Mouse (Mus musculus) hindbrain, embryonic 15.5 days (tissue): ENCODE data around the gene H2-K1. TPM values are rescaled to one million over a fixed set of nuclear protein-coding genes. Genes with fewer than 3 reads are reported as not detected.

Experiments
- ATAC-seq: fragments of 200-750 bp; cut with Nextera tagmentation; 2 replicates; pipeline ENCODE4 v1.8.0; 2017; ENCODE audit warnings: low read depth, moderate number of reproducible peaks, moderate TSS enrichment; ENCODE audit not compliant: low FRiP score
- H3K27ac ChIP-seq: fragments of 300-500 bp; sonication (generic); replicated peaks from 2 replicates; pipeline ENCODE4 v1.5.1; 2015; ENCODE audit warnings: mild to moderate bottlenecking, inconsistent platforms
- H3K27me3 ChIP-seq: fragments of 300-500 bp; sonication (generic); 2 replicates; pipeline ENCODE4 v1.6.1; 2015; ENCODE audit warnings: control low read depth, inconsistent platforms
- H3K36me3 ChIP-seq: fragments of 300-500 bp; sonication (generic); 2 replicates; pipeline ENCODE4 v1.6.1; 2015; ENCODE audit warnings: control low read depth, inconsistent platforms
- H3K4me1 ChIP-seq: fragments of 300-500 bp; sonication (generic); replicated peaks from 2 replicates; pipeline ENCODE4 v1.6.1; 2015; ENCODE audit warnings: control low read depth, inconsistent platforms
- H3K4me2 ChIP-seq: fragments of 300-500 bp; sonication (generic); 2 replicates; pipeline ENCODE4 v1.6.1; 2015; ENCODE audit warnings: moderate library complexity, mild to moderate bottlenecking, inconsistent platforms
- H3K4me3 ChIP-seq: fragments of 300-500 bp; sonication (generic); 2 replicates; pipeline ENCODE4 v1.5.1; 2015; ENCODE audit warnings: mild to moderate bottlenecking, inconsistent platforms
- H3K9ac ChIP-seq: fragments of 300-500 bp; sonication (generic); 2 replicates; pipeline ENCODE4 v1.6.1; 2015; ENCODE audit warnings: inconsistent platforms
- H3K9me3 ChIP-seq: fragments of 300-500 bp; sonication (generic); 2 replicates; pipeline ENCODE4 v1.6.1; 2016; ENCODE audit warnings: control low read depth, inconsistent platforms
- WGBS: fragments of 180-500 bp; shearing (Covaris S2); methylation state at CpG from one replicate; pipeline ENCODE4 v1.1.7; 2015; 5-methylcytosine and 5-hydroxymethylcytosine counted together
- microRNA counts: library from miRNA; unstranded; fragments of <30 nt; microRNA quantifications from one replicate; lab custom pipeline; 2016
- microRNA-seq: library from miRNA; unstranded; fragments of <30 nt; microRNA quantifications from one replicate; pipeline ENCODE4, GENCODE M21; 2016
- polyA plus RNA-seq: library from polyadenylated mRNA; unstranded; fragments of >200 nt; fragmentation: Nextera tagmentation; extraction: Ambion mirVana; gene quantifications from 2 replicates; pipeline ENCODE4 v1.2.1, GENCODE M21; 2015

H2-K1 gene
- polyA plus RNA-seq, 1 experiment from 2014 or later = 19.5 TPM

DNA sequence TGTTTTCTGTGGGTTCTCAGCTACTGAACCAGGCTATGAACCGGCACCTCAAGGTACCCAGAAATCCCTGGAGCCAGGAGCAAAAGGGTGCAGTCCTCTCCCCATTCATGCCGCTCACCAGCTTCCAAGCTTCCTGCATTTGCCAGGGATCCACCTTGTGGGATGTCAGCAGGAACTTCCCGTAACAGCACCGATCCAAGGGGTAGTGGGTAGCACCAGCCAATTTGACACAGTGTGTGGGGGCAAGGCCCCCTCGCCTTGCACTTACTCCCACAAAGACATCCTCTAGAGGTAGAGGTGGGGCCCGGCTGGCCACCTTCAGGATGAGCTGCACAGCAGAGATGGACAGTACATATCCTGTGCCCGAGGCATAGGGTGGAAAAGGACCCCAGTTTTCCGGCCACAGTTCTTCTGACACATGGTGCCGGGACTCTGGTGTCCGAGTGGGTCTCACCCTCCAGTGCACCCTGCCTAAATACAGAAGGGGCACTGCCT lies 50.0 kb downstream of the H2-K1 start:
- Histone ChIP-seq H3K4me3 (peak overlapping the region; percentile 49), H3K27me3 (no peaks in the 10 kb centered on the region), H3K4me1 (peaks cover 61% of the 10 kb centered on the region), H3K9me3 (no peaks in the 10 kb centered on the region), H3K27ac (peak overlapping the region; percentile 91), H3K36me3 (peaks cover 51% of the 10 kb centered on the region), H3K9ac (peak overlapping the region; percentile 61), H3K4me2 (peak overlapping the region; percentile 83)
- ATAC-seq = no peak; the same call in 1 of the 2 replicates
- WGBS = 78% methylated on average over 10 of the region's 10 CpGs

DNA sequence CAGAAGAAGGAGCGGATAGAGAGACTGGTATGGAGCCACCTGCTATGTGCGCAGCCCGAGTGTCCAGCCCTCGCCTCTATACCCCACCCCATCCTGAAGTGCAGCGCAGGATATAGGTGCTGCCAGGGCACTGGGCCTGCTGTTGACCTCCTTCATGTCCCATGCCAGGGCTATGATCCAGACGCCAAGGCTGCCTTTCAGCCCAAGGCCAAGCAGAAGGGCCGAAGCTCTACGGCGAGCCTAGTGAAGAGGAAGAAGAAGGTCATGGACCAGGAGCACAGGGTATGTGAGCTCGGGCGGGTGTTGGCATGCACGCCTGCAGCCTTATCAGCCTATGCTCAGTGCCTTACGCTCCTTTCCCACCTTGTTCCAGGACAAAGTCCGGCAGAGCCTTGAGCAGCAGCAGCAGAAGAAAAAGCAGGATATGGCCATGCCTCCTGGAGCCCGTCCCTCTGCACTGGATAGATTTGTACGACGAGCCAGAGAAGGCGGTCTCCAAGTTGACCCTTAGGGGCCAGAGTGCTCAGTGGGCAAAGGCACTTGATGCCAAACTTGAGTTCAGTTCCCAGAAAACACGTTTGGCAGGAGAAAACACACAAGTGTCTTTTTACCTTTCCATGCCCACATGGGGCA lies 51.1 kb downstream of the H2-K1 start:
- Histone ChIP-seq H3K27me3 (no peaks in the 10 kb centered on the region), H3K4me2 (no peak overlapping the region), H3K9me3 (no peaks in the 10 kb centered on the region), H3K4me3 (no peak overlapping the region; the same call in 1 of the 2 replicates), H3K9ac (no peak overlapping the region), H3K36me3 (peaks cover 58% of the 10 kb centered on the region), H3K27ac (no peak overlapping the region), H3K4me1 (peaks cover 52% of the 10 kb centered on the region)
- ATAC-seq = no peak
- WGBS = 91% methylated on average over 19 of the region's 19 CpGs

DNA sequence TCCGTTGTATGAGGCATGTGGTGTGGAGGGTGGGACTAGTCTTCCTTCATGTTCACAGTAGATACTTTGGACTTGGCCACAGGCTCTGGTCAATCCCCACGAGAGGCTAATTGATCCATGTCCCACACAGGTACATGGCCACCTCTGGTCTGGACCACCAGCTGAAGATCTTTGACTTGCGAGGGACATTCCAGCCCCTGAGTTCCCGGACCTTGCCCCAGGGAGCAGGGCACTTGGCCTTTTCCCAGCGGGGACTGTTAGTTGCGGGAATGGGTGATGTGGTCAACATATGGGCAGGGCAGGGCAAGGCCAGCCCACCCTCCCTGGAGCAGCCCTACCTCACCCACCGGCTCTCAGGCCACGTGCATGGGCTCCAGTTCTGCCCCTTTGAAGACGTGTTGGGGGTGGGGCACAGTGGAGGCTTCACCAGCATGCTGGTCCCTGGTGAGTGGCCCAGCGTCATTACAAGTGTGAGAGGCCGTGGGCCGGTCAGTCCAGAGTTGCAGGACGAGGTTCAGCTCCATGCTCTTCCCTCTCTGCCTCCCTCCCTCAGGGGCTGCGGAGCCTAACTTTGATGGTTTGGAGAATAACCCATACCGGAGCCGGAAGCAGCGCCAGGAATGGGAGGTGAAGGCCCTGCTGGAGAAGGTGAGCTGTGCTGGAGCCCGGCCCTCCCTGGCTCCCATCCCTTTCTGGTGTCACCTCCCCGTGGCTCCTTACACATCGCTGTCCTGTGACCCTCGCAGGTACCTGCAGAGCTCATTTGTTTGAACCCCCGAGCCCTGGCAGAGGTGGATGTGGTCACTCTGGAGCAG lies 51.9 kb downstream of the H2-K1 start:
- H3K9me3 ChIP-seq = no peaks in the 10 kb centered on the region
- H3K4me3 ChIP-seq = no peak overlapping the region
- H3K9ac ChIP-seq = no peak overlapping the region
- H3K4me1 ChIP-seq = peaks cover 45% of the 10 kb centered on the region
- WGBS = 88% methylated on average over 22 of the region's 22 CpGs
- H3K27me3 ChIP-seq = no peaks in the 10 kb centered on the region
- no peak for ATAC-seq
- no peak overlapping the region for H3K27ac ChIP-seq
- peaks cover 57% of the 10 kb centered on the region for H3K36me3 ChIP-seq
- H3K4me2 ChIP-seq = no peak overlapping the region

DNA sequence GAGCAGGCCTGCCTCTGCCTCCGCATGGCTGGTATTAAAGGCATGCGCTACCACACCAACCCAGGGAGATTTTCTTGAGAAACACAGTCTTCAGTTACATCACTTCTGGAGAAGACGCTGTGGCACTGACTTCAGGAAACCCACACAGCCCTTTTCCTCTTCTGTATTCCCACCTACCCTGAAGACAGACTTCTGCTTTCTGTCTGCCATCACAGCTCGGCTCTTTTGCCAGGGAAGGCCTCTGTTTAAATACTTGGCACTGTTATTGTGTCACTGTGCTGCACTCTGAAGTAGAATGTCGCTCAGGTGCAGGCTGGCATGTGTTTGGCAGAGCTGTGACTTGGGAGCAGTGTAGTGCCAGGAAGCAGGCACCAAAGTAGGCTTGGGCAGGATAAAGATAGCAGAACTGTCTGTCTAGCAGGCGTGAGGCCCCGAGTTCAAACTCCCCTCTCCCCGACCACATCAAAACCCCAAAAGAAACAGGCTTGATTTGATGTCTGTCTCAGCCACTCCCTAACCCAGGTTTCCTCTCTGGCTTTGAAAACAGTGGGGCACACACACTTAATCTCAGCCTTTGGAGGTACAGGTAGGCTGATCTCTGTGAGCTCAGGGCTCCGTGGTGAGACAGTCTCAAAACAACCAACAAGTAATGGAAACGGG lies 52.6 kb downstream of the H2-K1 start:
- peaks cover 50% of the 10 kb centered on the region for H3K36me3 ChIP-seq

More for the DNA sequence above, 52.6 kb downstream of the H2-K1 start:
- Histone ChIP-seq H3K9ac (no peak overlapping the region), H3K4me2 (no peak overlapping the region), H3K4me1 (peaks cover 37% of the 10 kb centered on the region), H3K27ac (no peak overlapping the region), H3K27me3 (no peaks in the 10 kb centered on the region), H3K9me3 (no peaks in the 10 kb centered on the region), H3K4me3 (no peak overlapping the region)
- WGBS = 95% methylated on average over 10 of the region's 10 CpGs
- ATAC-seq = no peak

MicroRNAs within 50 kb of the gene (microRNA counts, 519-probe panel; counts per million panel counts)
- 3,768 counts per million, percentile 80 among the panel's probes with 10 or more counts for microRNA mmu-miR-219 (lab: Ali Mortazavi, UCI)

Small RNA genes lying within 50 kb of the gene (microRNA-seq; reads per million reads assigned to microRNA genes)
- not detected for gene Mir219a-1
- not detected for gene Mir219c

Other genes starting within 250 kb of the H2-K1 start
- gene Rab11b, start 239.8 kb downstream of the H2-K1 start, polyA plus RNA-seq = 590 and 595 TPM in 2 replicates
- gene Angptl4, start 218.5 kb downstream of the H2-K1 start, polyA plus RNA-seq = 23.2 and 23.9 TPM in 2 replicates
- 50.4 and 57.1 TPM in 2 replicates for gene Kank3, start 189.8 kb downstream of the H2-K1 start, polyA plus RNA-seq
- 474 and 594 TPM in 2 replicates for gene Rps28, start 175.8 kb downstream of the H2-K1 start, polyA plus RNA-seq
- 496 and 540 TPM in 2 replicates for gene Ndufa7, start 175.8 kb downstream of the H2-K1 start, polyA plus RNA-seq
- gene Cd320, start 157.3 kb downstream of the H2-K1 start, polyA plus RNA-seq = 54.7 and 55.3 TPM in 2 replicates
- gene Gm7029, start 126.5 kb downstream of the H2-K1 start, polyA plus RNA-seq = not detected in 2 replicates
- gene Kifc1, start 109.7 kb downstream of the H2-K1 start, polyA plus RNA-seq = 2.2 and 2.7 TPM in 2 replicates
- gene Platr17, start 95.2 kb downstream of the H2-K1 start, polyA plus RNA-seq = 0.26 TPM in 1 of 2 replicates, not detected in the other
- 50.3 and 55.9 TPM in 2 replicates for gene Daxx, start 90.9 kb downstream of the H2-K1 start, polyA plus RNA-seq
- gene Tapbp, start 84.4 kb downstream of the H2-K1 start, polyA plus RNA-seq = 30.5 and 33.2 TPM in 2 replicates
- gene Zbtb22, start 84.4 kb downstream of the H2-K1 start, polyA plus RNA-seq = 17.1 TPM in 2 replicates
- 55.1 and 60.1 TPM in 2 replicates for gene Rgl2, start 70.8 kb downstream of the H2-K1 start, polyA plus RNA-seq
- gene Pfdn6, start 60.0 kb downstream of the H2-K1 start, polyA plus RNA-seq = 172 and 185 TPM in 2 replicates
- gene Wdr46, start 59.7 kb downstream of the H2-K1 start, polyA plus RNA-seq = 24.3 and 26.5 TPM in 2 replicates
- 12.8 and 14.1 TPM in 2 replicates for gene B3galt4, start 48.9 kb downstream of the H2-K1 start, polyA plus RNA-seq
- 74.8 and 76.6 TPM in 2 replicates for gene Vps52, start 44.5 kb downstream of the H2-K1 start, polyA plus RNA-seq
- gene Rps18, start 44.3 kb downstream of the H2-K1 start, polyA plus RNA-seq = 701 and 784 TPM in 2 replicates
- 22.1 and 24.9 TPM in 2 replicates for gene Ring1, start 24.3 kb upstream of the H2-K1 start, polyA plus RNA-seq
- 64.8 and 71.9 TPM in 2 replicates for gene H2-Ke6, start 27.7 kb upstream of the H2-K1 start, polyA plus RNA-seq
- 166 and 176 TPM in 2 replicates for gene Slc39a7, start 31.3 kb upstream of the H2-K1 start, polyA plus RNA-seq
- gene Rxrb, start 31.5 kb upstream of the H2-K1 start, polyA plus RNA-seq = 57.8 and 61.1 TPM in 2 replicates
- gene Col11a2, start 39.1 kb upstream of the H2-K1 start, polyA plus RNA-seq = 4.5 and 5.4 TPM in 2 replicates
- 0.14 TPM in 1 of 2 replicates, not detected in the other for gene H2-Oa, start 92.0 kb upstream of the H2-K1 start, polyA plus RNA-seq
- gene H2-DMa, start 119.2 kb upstream of the H2-K1 start, polyA plus RNA-seq = 19.4 and 19.8 TPM in 2 replicates
- gene Brd2, start 122.3 kb upstream of the H2-K1 start, polyA plus RNA-seq = 122 and 144 TPM in 2 replicates
- 0.20 and 0.38 TPM in 2 replicates for gene H2-DMb2, start 143.0 kb upstream of the H2-K1 start, polyA plus RNA-seq
- 0.79 and 1.1 TPM in 2 replicates for gene H2-DMb1, start 152.7 kb upstream of the H2-K1 start, polyA plus RNA-seq
- gene Tap1, start 187.2 kb upstream of the H2-K1 start, polyA plus RNA-seq = 3.0 and 3.7 TPM in 2 replicates
- 1.4 and 2.4 TPM in 2 replicates for gene Psmb9, start 187.4 kb upstream of the H2-K1 start, polyA plus RNA-seq
- 3.3 and 5.7 TPM in 2 replicates for gene Psmb8, start 197.4 kb upstream of the H2-K1 start, polyA plus RNA-seq
- gene Tap2, start 203.2 kb upstream of the H2-K1 start, polyA plus RNA-seq = 2.2 and 2.3 TPM in 2 replicates
- gene H2-Ob, start 238.6 kb upstream of the H2-K1 start, polyA plus RNA-seq = 0.20 and 0.21 TPM in 2 replicates